Mouse (Mus musculus): ENCODE measurements around the gene Srebf2.

Gene Srebf2

GRCm38 (mm10) chr15:82182311-82182710 lies 35.3 kb downstream of the Srebf2 start:
- DNase-seq (ENCODE audit: low read depth, low spot score), result no peak

DNA sequence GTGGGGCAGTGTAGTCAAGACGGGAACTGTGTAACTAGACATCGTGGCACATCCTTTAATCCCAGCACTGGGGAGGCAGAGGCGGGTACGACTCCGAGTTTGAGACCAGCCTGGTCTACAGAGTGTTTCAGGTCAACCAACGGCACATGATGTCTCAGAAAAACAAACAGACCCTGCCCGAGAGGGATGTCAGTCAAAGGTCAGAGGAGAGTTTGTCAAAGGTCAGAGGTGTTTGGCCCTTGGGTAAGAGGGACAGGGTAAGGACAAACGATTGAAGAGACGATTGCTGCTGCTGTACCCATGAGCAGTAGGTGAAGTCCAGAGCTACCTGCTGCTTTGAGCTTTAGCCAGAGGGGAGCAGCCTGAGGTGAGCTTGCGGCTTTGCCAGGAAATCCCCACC lies 36.6 kb downstream of the Srebf2 start:
- no peak for DNase-seq (ENCODE audit: low read depth, low spot score)

DNA sequence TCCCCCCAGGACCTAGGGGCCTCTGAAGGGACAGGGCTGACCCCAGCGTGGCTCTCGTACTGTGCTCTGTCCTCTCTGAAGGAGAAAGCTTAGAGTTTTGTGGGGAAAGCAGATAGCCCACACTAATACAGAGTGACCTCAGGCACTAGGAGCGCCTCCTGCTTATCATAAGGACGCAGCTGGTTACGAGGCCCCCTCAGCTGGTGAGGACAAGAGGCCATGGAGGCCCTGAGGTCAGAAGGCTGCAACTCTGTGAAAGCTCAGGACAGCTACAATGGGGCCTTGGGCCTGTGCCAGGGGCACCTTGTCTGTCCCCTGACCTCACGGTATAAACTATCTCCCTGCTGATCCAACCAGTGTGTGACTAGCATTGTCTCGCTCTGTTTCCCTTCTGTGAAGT lies 37.2 kb downstream of the Srebf2 start:
- DNase-seq (ENCODE audit: low read depth, low spot score), result no peak

- no peak for DNase-seq (ENCODE audit: low read depth, low spot score)
Measured at GRCm38 (mm10) chr15:82184656-82185055, 37.7 kb downstream of the Srebf2 start.

- DNase-seq (ENCODE audit: low read depth, low spot score), result no peak
Measured at GRCm38 (mm10) chr15:82185062-82185783, 38.2 kb downstream of the Srebf2 start.

GRCm38 (mm10) chr15:82186131-82186530 lies 39.1 kb downstream of the Srebf2 start:
- DNase-seq (ENCODE audit: low read depth, low spot score), result no peak

DNA sequence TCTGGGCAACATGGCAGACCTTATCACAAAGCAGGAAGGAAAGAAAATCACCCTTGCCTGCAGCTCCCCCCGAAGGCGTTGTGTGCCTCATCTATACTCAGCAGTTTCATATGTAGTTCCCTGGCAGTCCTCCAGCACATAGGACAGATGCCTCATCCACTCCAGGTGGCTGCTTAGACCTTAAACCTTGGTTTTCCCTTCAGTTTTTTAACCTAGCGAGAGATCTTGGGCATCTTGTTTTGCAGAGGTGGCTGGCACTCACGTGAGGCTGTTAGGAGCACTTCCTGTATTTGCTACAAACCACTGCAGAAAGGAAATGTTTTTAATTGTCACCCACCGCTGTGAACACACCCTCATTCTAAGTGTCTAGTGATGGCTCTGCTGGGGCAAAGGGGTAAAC lies 40.0 kb downstream of the Srebf2 start:
- DNase-seq (ENCODE audit: low read depth, low spot score), result no peak

- DNase-seq (ENCODE audit: low read depth, low spot score), result no peak
Measured at GRCm38 (mm10) chr15:82187401-82187800, 40.4 kb downstream of the Srebf2 start.

DNA sequence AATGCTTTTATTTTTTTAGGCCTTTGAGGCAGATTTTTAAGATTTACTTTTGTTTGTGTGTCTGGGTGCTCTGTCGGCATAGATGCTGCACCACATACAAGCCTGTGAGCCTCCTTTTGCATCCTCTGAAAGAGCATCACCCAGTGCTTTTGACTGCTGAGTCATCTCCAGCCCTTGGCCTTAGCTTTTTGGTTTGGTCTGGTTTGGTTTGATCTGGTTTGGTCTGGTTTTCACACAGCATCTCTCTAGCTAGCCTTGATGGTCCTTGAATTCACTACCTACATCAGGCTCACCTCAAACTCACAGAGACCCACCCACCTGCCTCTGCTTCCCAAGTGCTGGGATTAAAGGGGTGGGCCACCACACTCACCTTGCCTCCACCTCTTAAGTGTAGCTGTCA lies 40.9 kb downstream of the Srebf2 start:
- DNase-seq (ENCODE audit: low read depth, low spot score), result no peak

DNA sequence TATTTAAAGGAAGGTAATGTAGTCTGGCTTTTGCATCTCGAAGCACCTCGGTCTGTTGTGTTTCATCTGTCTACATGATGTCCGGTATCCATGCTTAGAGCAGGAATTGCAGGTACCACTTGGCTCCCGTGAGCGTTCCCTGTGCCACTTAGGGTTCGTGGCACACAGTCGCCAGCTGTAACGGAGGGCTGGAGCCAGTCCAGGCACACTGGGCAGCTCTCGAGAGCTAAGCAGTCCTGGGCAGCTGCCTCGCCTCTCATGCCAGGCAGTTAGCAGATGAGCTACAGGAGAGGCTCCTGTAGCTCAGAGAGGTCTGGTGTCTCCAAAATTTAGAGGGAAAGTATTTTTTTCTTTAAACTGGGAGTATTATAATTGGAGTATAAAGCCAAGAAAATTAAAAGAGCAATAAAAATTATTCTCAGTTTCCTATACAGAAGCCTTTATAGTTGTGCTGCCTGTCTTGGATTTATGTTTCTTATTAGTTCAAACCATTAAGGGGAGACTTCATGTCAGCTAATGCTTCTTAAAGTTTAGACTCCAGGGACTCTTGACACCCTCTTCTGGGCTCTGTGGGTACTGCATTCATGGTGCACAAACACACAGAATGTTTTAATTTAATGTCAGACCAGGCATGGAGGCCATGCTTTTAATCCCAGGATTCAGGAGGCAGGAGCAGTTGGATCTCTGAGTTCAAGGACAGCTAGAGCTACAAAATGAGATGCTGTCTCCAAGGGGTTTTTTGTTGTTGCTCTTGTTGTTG lies 41.7 kb downstream of the Srebf2 start:
- no peak for DNase-seq (ENCODE audit: low read depth, low spot score)

GRCm38 (mm10) chr15:82192617-82193016 lies 45.6 kb downstream of the Srebf2 start:
- DNase-seq (ENCODE audit: low read depth, low spot score), result no peak

DNA sequence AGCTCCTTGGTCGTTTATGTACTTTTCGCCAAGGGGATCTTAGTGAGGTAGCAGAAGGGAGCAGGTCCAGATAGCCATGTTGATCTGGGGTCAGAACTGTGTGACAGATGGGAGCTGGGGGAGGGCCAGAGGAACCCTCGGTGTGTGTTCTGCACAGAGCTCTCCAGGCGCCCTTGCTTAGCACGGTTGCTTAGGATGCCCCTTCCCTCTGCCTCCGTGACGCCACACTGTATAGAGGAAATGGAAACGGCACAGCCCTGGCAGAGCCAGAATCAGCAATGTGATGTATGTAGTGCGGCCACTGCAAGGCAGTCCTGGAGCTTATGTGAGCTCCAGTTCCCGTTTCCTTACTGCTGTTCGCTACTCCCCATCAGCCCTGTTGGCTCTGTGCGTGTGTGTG lies 49.3 kb downstream of the Srebf2 start:
- DNase-seq (ENCODE audit: low read depth, low spot score), result no peak

DNA sequence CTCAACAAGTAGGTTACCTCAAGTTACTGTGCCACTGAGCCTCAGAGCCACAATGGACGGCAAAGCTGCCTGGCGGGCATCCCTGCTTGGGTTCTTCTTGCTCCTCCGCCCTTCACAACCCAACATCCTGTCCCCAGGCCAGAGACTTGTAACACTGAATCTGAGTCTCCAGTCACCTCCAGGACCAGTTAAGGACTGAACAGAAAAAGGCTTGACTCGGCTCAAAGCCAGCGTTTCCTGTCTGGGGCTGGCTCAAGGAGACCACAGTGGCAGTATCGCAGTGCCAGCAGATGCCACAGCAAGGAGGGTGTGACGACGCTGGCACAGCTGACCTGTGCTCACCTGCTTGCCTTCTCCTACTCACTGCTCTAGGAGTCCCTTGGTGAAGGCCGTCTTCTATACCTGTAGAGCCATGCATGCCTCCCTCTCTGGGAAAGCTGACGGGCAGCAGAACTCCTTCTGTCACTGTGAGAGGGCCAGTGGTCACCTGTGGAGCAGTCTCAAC lies 50.3 kb downstream of the Srebf2 start:
- DNase-seq (ENCODE audit: low read depth, low spot score), result no peak

- DNase-seq (ENCODE audit: low read depth, low spot score), result no peak
Measured at GRCm38 (mm10) chr15:82197937-82198336, 51.0 kb downstream of the Srebf2 start.

GRCm38 (mm10) chr15:82198342-82198741 lies 51.4 kb downstream of the Srebf2 start:
- no peak for DNase-seq (ENCODE audit: low read depth, low spot score)

DNA sequence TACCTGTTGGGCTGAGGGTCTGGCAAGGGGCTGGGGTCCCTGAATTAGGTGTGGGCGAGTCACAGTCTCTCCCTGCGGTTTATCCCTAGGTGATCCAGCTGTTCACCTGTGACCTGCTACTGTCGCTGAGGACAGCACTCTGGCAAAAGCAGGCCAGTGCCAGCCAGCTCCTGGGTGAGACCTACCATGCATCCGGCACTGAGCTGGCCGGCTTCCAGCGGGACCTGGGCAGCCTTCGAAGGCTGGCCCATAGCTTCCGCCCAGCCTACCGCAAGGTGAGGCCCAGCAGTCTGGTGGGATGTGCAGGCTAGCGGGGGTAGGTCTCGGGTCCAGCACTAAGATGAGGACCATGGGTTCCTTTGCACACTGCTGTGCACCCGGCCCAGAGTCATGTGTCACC lies 52.6 kb downstream of the Srebf2 start:
- DNase-seq (ENCODE audit: low read depth, low spot score), result no peak

- no peak for DNase-seq (ENCODE audit: low read depth, low spot score)
Measured at GRCm38 (mm10) chr15:82202086-82202485, 55.1 kb downstream of the Srebf2 start.

- DNase-seq (ENCODE audit: low read depth, low spot score), result no peak
Measured at GRCm38 (mm10) chr15:82203090-82203489, 56.1 kb downstream of the Srebf2 start.

DNA sequence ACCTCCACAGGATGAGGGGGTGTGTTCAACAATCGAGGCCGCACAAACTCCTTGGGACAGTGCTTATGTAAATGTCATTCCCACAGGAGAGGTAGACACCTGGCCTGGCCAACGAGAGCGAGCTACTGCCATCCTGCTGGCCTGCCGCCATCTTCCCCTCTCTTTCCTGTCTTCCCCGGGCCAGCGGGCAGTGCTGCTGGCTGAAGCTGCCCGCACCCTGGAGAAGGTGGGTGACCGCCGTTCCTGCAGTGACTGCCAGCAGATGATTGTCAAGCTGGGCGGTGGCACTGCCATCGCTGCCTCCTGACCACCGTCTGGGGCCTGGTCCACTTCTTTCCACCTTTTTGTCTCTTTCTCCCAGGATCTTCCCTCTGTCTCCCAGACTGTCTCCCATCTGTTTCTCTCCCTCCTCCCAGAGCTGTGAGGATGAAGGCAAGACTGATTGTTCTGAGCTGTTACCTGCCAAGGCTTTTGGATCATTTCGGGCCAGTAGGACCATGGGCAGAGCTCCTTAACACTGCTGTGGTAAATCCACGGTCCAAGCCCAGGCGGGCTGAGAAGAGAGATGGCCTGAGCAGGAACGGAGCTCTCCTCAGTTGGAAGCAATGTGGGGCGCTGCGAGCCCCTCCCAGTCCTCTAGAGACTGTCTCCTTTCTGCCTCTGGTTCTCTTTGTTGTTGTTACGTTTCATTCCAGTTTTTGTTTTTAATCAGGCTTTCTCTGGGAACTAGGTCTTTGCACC lies 56.8 kb downstream of the Srebf2 start:
- DNase-seq (ENCODE audit: low read depth, low spot score), result no peak

DNA sequence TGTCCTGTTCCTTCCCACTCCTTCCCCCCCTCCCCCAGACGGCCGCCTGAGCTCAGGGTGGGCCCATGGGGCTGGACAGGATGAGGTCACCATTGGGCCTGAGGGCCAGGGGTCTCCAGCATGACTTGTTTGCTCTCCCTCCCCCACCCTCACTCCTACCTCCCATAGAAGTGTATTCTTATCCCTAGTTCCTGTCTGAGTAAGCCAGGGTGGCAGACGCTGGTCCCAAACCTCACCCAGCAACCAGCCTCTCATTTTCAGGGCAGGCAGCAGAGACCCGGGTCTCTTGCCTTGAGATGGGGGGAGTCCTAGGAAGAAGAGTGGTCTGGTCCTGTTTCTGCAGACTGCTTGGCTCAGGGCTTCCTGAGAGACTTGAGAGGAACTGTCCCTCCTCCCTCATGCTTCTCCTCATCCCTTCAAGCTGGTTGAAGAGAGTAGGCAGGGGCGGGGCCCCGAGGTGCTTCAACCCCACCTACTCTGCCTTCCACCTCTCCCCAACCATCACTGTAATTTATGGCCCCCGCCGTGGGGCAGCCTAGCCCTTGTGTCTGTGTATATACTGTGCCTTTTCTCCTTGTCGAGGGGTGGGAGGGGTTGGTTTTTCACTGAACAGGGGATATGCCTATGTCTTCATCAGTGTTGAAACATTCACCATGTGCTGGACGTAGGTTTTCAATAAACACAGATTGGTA lies 57.8 kb downstream of the Srebf2 start:
- DNase-seq (ENCODE audit: low read depth, low spot score), result no peak

DNA sequence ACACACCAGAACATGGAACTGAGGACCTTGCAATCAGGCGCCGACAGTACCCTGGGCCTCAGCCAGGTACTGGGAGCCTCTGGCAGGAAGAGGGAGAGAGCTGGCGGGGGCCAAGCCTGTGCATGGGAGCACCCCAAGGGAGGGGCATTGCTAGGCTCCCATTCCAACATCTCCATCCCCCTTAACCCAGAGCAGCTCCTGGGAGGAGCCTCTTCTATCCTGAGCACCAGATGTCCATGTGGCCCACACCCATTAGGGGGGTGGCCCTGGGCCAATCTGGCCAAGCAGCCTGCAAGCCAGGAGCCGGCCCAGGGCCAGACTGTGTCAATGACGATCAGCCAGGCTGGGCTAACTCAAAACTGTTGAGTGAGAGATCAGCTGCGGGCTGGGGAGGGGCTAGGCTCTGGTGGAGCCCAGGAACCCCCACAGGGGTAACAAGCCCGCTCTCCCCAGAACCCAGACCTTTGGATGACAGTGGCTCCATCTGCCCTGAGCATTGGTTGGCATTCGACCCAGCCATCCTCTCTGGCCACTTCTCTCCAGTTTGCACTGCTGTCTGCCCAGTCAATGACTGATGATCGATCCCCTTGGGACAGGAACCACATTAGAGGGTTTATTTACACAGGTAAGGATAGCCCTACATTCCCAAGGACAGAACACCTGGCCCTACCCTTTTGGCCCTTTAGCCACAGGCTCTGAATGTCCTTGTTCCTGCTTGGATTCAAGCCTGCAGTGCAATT lies 59.6 kb downstream of the Srebf2 start:
- peak; percentile 48 for DNase-seq (ENCODE audit: low read depth, low spot score)
